Mouse (Mus musculus) urinary bladder, adult 2 months (tissue): Measurements from ENCODE around the gene Kcnj14. TPM values are rescaled to one million over a fixed set of nuclear protein-coding genes. Genes with fewer than 3 reads are reported as not detected.

Source experiments
- DNase-seq: peaks from one replicate; pipeline ENCODE4 v3.0.0; 2022; ENCODE audit warnings: low spot score
- polyA plus RNA-seq: library from polyadenylated mRNA; depleted of rRNA; stranded (reverse); fragments of >200 nt; gene quantifications from 2 replicates; pipeline ENCODE4 v1.2.3, GENCODE M21; 2012; rRNA removed

The Kcnj14 gene
- polyA plus RNA-seq, 1 experiment, result 0.25 TPM

- DNase-seq, result no peak
These were observed 57.8 kb downstream of the Kcnj14 start for GRCm38 (mm10) chr7:45766764-45767163.

Other genes starting within 250 kb of the Kcnj14 start
- gene Fgf21, start 209.3 kb downstream of the Kcnj14 start, polyA plus RNA-seq, result not detected in 2 replicates
- gene Fut1, start 207.5 kb downstream of the Kcnj14 start, polyA plus RNA-seq, result 0.04 TPM in 1 of 2 replicates, not detected in the other
- 0.23 and 0.27 TPM in 2 replicates for gene Izumo1, start 203.0 kb downstream of the Kcnj14 start, polyA plus RNA-seq
- gene Rasip1, start 197.3 kb downstream of the Kcnj14 start, polyA plus RNA-seq, result 7.3 and 11.8 TPM in 2 replicates
- gene Mamstr, start 184.8 kb downstream of the Kcnj14 start, polyA plus RNA-seq, result 8.4 and 11.3 TPM in 2 replicates
- 1.8 and 3.3 TPM in 2 replicates for gene Fut2, start 158.4 kb downstream of the Kcnj14 start, polyA plus RNA-seq
- gene Ntn5, start 140.8 kb downstream of the Kcnj14 start, polyA plus RNA-seq, result 0.06 and 0.08 TPM in 2 replicates
- gene Sec1, start 130.4 kb downstream of the Kcnj14 start, polyA plus RNA-seq, result 0.09 and 0.14 TPM in 2 replicates
- gene Car11, start 124.9 kb downstream of the Kcnj14 start, polyA plus RNA-seq, result 25.0 and 29.8 TPM in 2 replicates
- gene Dbp, start 119.7 kb downstream of the Kcnj14 start, polyA plus RNA-seq, result 335 and 503 TPM in 2 replicates
- 594 and 906 TPM in 2 replicates for gene Rpl18, start 109.3 kb downstream of the Kcnj14 start, polyA plus RNA-seq
- gene Sphk2, start 106.8 kb downstream of the Kcnj14 start, polyA plus RNA-seq, result 22.1 and 25.6 TPM in 2 replicates
- 1.3 and 1.5 TPM in 2 replicates for gene Fam83e, start 103.6 kb downstream of the Kcnj14 start, polyA plus RNA-seq
- not detected in 2 replicates for gene Spaca4, start 99.0 kb downstream of the Kcnj14 start, polyA plus RNA-seq
- 2.5 and 2.9 TPM in 2 replicates for gene Lmtk3, start 41.0 kb downstream of the Kcnj14 start, polyA plus RNA-seq
- 1.3 and 1.5 TPM in 2 replicates for gene Sult2b1, start 40.1 kb downstream of the Kcnj14 start, polyA plus RNA-seq
- 61.5 and 68.7 TPM in 2 replicates for gene Cyth2, start 10.2 kb downstream of the Kcnj14 start, polyA plus RNA-seq
- gene Grwd1, start 6.2 kb upstream of the Kcnj14 start, polyA plus RNA-seq, result 11.7 and 12.2 TPM in 2 replicates
- gene Kdelr1, start 48.0 kb upstream of the Kcnj14 start, polyA plus RNA-seq, result 221 and 243 TPM in 2 replicates
- gene Grin2d, start 53.6 kb upstream of the Kcnj14 start, polyA plus RNA-seq, result 1.6 and 2.4 TPM in 2 replicates
- gene Syngr4, start 71.9 kb upstream of the Kcnj14 start, polyA plus RNA-seq, result 0.10 TPM in 1 of 2 replicates, not detected in the other
- 23.7 and 24.3 TPM in 2 replicates for gene Tmem143, start 72.2 kb upstream of the Kcnj14 start, polyA plus RNA-seq
- 213 and 219 TPM in 2 replicates for gene Emp3, start 96.6 kb upstream of the Kcnj14 start, polyA plus RNA-seq
- 3.4 and 3.5 TPM in 2 replicates for gene Ccdc114, start 99.3 kb upstream of the Kcnj14 start, polyA plus RNA-seq
- 2.0 and 2.2 TPM in 2 replicates for gene Abcc6, start 205.5 kb upstream of the Kcnj14 start, polyA plus RNA-seq
- gene Nomo1, start 208.9 kb upstream of the Kcnj14 start, polyA plus RNA-seq, result 35.5 and 41.4 TPM in 2 replicates